Mouse (Mus musculus): ENCODE measurements around the gene Pik3cb.

The Pik3cb gene

DNA sequence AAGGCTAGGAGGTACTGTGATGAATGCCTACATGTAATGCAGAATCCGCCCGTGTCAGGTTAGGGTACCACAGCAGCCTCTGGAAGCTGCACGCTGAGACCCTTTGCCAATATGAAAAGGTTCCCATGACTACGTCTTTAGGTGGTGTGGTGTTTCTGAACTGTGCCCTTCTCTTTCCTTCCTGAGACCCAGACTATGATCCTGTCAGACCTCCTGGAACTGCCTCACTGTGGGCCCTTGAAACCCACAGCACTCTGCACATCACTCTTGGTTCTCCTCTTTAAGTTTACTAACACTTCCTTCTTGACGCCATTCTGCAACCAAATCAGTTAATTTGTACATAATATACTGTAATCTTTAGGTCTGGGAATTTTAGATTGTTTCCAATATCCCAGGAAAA is 58.7 kb downstream of the Pik3cb start:
- no peak for DNase-seq (ENCODE audit: low spot score in 2 of 2)

DNA sequence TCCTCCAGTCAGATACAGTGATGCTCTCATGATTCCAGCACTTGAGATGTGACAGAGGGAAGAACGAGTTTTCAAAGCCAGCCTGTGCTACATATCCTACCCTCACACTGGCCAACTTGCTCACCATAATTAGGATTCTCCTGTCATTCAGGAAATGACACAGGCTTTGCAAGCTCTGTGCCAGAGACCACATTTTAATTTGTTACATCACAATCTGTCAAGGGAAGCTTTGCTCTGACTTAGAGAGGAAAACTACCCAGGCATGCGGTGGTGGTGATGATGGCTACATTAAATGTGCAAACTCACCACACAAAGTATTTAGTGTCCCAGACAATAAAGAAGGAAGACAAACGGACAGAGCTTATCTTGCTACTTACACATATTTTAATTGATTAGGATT is 59.1 kb downstream of the Pik3cb start:
- no peak for DNase-seq (ENCODE audit: low spot score in 2 of 2)

DNA sequence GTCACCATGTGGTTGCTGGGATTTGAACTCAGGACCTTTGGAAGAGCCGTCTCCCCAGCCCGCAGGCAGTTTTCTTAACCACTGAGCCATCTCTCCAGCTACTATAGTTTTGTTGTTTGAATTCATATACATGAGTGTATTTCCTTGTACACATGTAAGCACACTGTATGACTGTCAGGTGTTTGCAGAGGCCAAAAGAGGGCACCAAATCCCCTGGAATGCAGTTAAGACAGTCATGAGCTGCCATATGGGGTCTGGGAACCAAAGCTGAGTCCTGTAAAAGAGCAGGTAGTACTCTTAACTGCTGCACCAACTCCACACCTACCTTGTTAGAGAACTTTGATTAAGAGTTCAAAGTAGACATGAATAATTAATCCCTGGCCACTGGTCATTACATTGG is 59.8 kb downstream of the Pik3cb start:
- no peak for DNase-seq (ENCODE audit: low spot score in 2 of 2)

DNA sequence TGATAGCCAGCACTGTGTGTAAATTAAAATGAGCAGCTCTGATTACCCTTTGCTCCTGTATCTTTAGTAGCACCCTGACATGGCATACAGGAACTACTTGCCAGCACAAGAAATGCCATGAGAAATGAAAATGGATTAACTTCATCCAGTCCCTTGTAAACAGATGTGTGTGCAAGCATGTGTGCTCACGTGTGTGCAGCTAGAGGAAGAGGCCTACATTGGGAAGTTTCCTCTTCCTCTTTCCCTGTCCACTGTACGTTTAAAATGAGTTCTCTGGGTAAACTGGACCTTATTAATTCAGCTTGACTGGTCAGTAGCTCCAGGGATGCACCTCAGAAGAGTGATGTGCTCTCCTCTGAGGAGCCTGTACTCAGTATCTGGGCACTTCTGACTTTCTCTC is 66.0 kb downstream of the Pik3cb start:
- no peak for DNase-seq (ENCODE audit: low spot score in 2 of 2)

DNA sequence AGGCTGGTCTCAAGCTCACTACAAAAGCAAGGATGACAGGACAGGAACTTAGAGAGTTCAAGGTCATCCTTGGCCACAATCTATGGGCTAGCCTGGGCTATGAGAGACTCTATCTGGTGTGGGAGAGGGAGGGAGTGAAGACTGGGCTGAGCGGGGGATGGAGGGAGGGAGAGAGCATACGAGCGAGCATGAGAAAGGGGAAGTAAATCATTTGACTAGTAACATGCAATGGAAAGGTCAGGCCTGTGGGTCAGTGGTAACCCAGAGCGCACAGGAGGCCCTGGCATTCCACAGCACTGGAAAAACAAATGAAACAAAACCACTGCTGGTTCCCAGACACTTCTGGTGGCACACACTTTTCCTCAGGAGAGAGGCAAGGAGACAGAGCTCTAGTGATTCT is 67.9 kb downstream of the Pik3cb start:
- no peak for DNase-seq (ENCODE audit: low spot score in 2 of 2)

- no peak for DNase-seq (ENCODE audit: low spot score in 2 of 2)
Observed at GRCm38 (mm10) chr9:99065311-99065710, 75.1 kb downstream of the Pik3cb start.

- DNase-seq (ENCODE audit: low spot score in 2 of 2) = no peak
Observed at GRCm38 (mm10) chr9:99064216-99064615, 76.2 kb downstream of the Pik3cb start.

DNA sequence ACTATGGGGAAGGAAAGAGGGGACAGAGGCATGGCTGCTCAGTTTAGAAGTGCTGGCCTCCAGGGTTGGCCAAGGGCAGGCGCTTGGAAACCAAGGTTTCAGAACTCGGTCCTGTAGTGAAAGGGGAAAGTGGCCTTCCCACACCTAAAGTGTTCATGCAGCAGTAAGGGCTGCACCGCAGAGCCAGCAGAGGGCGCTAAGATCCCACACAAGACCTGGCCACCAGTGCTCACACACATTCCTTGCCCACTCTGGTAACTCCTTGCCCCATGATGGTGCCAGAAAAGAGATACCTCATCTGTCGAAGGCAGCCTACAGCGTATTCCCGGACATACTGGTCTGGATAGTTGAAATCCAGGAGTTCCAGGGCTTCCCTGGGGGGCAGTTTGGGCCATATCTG is 77.9 kb downstream of the Pik3cb start:
- DNase-seq (ENCODE audit: low spot score in 2 of 2) = peak; percentile 64 to 66

GRCm38 (mm10) chr9:99057751-99058150 is 82.7 kb downstream of the Pik3cb start:
- no peak for DNase-seq (ENCODE audit: low spot score in 2 of 2)

DNA sequence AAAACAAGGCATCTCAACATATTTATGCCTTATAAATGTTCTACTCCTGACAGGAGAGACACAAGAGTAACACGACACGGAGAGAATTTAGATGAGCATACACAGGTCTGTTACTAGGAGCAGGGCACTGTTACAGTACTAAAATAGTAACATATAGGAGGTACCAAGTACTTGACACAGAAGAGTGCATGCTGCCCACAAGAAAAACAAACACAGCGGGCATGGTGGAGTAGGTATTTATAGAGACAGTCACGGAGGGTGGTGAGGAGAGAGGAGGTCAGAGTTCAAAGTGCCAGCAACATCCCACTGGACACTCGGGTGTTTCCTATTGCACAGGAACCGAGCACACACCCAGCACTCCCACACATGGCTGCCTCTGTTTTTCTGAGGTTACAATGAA is 90.7 kb downstream of the Pik3cb start:
- no peak for DNase-seq (ENCODE audit: low spot score in 2 of 2)

DNA sequence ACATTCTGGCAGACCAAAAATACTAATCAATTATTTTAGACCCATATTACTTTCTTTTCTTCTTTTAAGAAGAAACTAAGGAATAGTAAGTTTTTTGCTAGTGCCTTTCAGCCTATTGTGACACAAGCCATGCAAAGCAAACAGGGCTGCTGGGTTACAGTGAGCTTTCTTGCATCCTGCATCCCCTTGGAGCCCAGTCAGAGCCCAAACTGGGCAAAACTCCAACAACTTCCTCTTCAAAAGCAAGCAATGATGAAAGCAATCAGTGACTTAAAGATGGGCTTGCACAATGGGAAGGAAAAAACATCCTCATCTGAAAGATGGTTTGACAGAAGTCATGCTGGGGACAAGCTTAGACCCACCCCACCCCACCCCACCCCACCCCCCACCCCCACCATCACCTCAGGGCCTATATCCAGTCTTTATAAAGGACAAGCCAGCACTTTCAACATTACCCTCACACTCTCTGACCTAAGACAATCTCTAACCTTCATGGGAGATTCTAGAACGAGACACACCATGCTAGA is 91.6 kb downstream of the Pik3cb start:
- no peak for DNase-seq (ENCODE audit: low spot score in 2 of 2)

DNA sequence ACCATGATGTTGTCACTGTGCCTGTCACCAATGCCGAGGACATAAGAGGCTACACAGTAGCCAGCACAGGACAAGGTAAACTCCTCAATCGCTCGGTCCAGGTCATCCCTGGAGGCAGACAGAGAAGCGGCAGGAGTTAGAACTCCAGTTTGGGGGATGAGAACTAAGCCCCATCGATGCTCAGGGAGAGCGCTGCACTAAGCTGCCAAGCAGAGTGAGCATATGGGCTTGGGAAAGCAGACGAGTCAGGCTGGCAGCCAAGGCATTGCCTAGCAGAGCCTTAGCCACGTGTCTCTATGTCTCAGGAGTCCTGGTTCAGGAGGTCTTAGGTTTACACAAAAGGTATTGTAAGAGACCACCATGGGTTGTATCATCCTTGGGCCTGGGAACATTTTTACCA is 95.7 kb downstream of the Pik3cb start:
- no peak for DNase-seq (ENCODE audit: low spot score in 2 of 2)

GRCm38 (mm10) chr9:99042641-99043040 is 97.8 kb downstream of the Pik3cb start:
- DNase-seq (ENCODE audit: low spot score in 2 of 2) = no peak

DNA sequence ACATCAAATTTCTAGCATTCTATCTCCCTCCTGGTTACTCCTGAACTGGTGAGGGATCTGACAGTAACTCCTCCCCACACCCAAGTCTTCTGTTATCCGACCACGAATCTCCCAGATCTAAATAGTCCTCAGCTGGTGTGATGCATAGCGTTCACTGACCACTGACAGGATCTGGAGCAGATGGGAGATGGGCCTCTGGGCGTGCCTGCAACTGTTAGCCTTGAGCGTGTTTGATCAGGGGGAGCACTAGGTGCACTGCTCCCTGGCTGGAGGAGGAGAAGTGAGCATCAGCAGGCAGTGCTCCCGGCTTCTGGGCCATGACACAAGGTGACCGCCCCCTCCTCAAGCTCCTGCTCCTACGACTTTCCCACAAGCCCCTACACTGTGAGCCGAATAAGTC is 98.4 kb downstream of the Pik3cb start:
- DNase-seq (ENCODE audit: low spot score in 2 of 2) = no peak

DNA sequence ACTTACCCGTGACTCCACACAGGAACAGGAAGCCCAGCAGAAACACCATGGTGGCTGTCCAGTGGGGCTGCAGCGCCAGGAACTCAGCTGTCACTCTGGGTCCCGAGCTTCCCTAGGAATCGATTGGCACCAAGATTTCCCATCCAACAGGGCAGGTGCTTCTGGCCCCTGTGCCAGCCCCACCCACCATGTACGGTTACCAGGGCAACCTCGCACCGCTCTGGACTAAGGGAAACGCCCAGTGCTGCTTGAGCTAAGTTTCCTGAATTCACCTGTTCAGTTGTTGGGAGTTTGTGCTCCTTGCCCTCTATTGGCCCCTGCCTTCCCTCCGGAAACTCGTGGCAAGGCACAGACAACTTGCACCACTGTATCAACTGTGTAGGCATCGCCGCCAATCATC is 104.8 kb downstream of the Pik3cb start, which contains the start of gene Gm1123:
Gene Gm1123 (minus strand): TSS at position 141 of the 400 bp plus-strand sequence.
- no peak for DNase-seq (ENCODE audit: low spot score in 2 of 2)

DNA sequence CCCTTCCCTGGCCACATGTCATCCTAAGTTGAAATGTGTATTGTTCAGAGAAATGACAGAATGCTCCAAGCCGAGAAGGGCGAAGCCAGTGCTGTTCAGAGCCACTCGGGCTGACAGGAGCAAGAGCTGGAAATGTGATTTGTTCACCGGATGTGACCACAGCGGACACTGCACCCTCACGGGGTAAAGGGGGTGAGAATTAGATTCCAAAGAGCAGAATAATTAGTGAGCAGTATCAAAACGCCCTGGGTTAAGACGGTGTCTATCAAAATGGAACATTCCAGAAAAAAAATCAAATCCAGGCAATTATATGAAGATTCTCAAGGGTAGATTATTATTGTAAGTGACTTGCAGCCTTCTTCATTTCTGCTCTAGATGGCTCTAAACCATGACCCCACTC is 106.3 kb downstream of the Pik3cb start:
- no peak for DNase-seq (ENCODE audit: low spot score in 2 of 2)

GRCm38 (mm10) chr9:99032031-99032430 is 108.4 kb downstream of the Pik3cb start:
- DNase-seq (ENCODE audit: low spot score in 2 of 2) = no peak

DNA sequence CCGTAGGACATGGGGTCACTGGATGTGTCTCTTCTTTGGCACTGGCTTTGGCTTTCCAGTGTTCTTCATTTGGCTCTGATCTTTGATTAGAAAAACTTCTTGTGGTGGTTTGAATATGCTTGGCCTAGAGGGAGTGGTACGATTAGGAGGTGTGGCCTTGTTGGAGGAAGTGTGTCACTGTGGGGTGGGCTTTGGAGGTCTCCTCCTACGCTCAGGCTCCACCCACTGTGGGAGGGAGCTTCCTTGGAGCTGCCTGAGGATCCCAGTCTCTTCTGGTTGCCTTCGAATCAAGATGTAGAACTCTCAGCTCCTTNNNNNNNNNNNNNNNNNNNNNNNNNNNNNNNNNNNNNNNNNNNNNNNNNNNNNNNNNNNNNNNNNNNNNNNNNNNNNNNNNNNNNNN is 118.7 kb downstream of the Pik3cb start:
- DNase-seq (ENCODE audit: low spot score in 2 of 2) = no peak

DNA sequence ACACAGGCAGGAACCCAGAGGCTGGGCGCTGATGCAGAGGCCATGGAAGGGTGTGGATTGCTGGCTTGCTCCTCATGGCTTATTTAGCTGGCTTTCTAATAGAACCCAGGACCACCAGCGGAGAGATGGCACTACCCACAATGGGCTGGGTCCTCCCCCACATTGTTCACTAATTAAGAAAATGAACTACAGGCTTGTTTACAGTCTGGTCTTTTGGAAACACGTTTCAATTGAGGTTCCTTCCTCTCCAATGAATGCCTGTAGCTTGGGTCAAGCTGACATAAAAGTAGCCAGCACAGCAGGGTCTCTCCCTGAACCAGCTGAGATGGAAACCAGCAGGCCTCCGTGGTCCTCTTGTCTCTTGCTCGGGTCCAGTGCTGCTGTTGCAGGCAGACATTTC is 119.3 kb downstream of the Pik3cb start:
- DNase-seq (ENCODE audit: low spot score in 2 of 2) = no peak

- DNase-seq (ENCODE audit: low spot score in 2 of 2) = no peak
Observed at GRCm38 (mm10) chr9:99017679-99018078, 122.7 kb downstream of the Pik3cb start.

DNA sequence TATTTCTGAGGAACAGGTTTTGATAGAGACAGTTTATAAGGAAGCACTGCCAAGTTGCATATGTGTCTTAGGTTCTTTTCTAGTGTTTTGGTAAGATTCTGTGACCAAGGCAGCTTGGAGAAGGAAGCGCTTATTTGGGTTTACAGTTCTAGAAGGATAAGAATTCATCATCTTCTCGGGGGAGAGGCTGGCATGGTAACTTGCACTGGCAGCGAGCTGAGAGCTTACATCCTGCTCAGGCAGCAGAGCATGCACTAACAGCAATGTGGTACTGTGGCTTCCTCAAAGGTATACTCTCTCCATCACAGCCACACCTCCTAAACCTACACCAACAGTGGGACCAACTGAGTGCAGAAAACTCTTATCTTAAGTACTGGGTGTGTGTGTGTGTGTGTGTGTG is 123.7 kb downstream of the Pik3cb start:
- no peak for DNase-seq (ENCODE audit: low spot score in 2 of 2)

GRCm38 (mm10) chr9:99016301-99016700 is 124.1 kb downstream of the Pik3cb start:
- no peak for DNase-seq (ENCODE audit: low spot score in 2 of 2)

DNA sequence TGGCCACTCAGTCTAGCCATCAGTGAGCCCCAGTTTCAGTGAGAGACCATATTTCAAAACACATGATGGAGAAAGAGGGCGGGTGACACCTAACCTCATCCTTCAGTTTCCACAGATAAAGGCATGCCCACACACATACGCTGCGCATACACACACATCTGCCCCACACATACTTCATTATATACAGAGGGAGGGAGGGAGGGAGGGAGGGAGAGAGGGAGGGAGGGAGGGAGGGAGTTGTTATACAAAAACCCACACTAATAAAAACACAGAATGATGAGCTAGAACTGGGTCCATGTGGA is 130.6 kb downstream of the Pik3cb start:
- DNase-seq (ENCODE audit: low spot score in 2 of 2) = no peak

DNA sequence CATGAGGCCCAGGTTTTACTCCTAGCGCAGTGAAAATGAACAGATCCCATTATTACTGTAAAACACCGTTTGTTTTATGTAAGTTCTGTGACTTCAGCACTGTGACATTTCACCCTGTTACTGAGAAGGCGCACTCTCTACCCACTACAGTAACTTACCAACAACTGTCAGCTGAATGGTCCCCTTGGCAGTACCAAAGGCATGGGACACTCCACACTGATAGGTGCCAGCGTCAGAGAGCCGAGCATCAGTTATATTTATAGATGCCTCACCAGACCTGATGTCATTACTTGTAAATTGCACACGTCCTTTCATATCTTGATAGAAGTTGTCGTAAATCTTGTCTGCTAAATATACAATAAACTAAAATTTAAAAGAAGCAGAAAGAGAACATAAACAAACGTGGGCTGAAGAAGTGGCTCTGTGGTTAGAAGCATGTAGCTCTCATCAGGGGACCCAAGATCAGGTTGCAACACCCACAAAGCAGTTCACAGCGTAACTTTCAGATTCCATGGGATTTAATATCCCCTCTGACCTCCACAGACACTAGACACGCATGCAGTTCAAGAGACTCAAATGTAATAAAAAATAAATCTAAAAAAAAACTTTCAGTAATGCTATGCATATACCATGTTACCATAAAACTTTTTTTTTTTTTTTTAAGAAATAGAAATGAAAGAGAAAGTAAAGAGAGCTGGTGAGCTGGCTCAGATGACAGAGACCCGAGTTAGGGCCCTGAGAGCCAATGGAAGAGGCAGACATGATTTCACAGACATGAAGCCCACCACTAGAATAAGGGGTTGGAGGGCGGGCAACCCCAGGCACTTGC is 131.1 kb downstream of the Pik3cb start:
- no peak for DNase-seq (ENCODE audit: low spot score in 2 of 2)

Measured in urinary bladder, postnatal 36 days (tissue).